Mouse (Mus musculus): ENCODE results near the gene Plekho1.

- TF ChIP-seq CTCF (IDR thresholded peaks at IDR 0.05; ENCODE audit: low read depth) (no peak), EP300 (optimal IDR thresholded peaks at IDR 0.05) (no peak)
These were observed 5.3 kb downstream of the Plekho1 start for GRCm38 (mm10) chr3:95990413-95990941.
